Mouse (Mus musculus) CH12.LX (cell line): ENCODE data around the gene Fam198a.

Experiments used
- CTCF ChIP-seq, 2 experiments: IDR thresholded peaks in 1 of 2; conservative IDR thresholded peaks in 1 of 2; 2 replicates each; pipeline ENCODE4 v1.5.1; 2011 to 2012; ENCODE audit warnings: low read depth in 2 of 2, low read length in 2 of 2, improper control_type of control experiment in 1 of 2, inconsistent platforms in 1 of 2, mild to moderate bottlenecking in 1 of 2, moderate library complexity in 1 of 2
- E2F4 ChIP-seq: IDR thresholded peaks from 2 replicates; pipeline ENCODE4 v1.6.1; 2011; ENCODE audit warnings: low read depth, low read length, improper control_type of control experiment; ENCODE audit not compliant: insufficient replicate concordance
- ELF1 ChIP-seq: IDR thresholded peaks from 2 replicates; pipeline ENCODE4 v1.6.1; 2014; ENCODE audit warnings: low read depth, mild to moderate bottlenecking, inconsistent platforms, low read length, improper control_type of control experiment
- EP300 ChIP-seq: IDR thresholded peaks from 2 replicates; pipeline ENCODE4 v1.6.1; 2011; ENCODE audit warnings: low read length, improper control_type of control experiment
- HCFC1 ChIP-seq: IDR thresholded peaks from 2 replicates; pipeline ENCODE4 v1.6.1; 2012; ENCODE audit warnings: low read depth, mild to moderate bottlenecking, inconsistent platforms, low read length, improper control_type of control experiment
- MAX ChIP-seq: IDR thresholded peaks from 2 replicates; pipeline ENCODE4 v1.6.1; 2011; ENCODE audit warnings: low read length, improper control_type of control experiment
- MYC ChIP-seq: IDR thresholded peaks from 2 replicates; pipeline ENCODE4 v1.6.1; 2011; ENCODE audit warnings: low read depth, mild to moderate bottlenecking, improper control_type of control experiment, low read length
- POLR2A ChIP-seq: IDR thresholded peaks from 2 replicates; pipeline ENCODE4 v1.6.1; 2011; ENCODE audit warnings: low read depth, mild to moderate bottlenecking, improper control_type of control experiment, low read length
- POLR2AphosphoS2 ChIP-seq: IDR thresholded peaks from 2 replicates; pipeline ENCODE4 v1.6.1; 2011; ENCODE audit warnings: low read depth, low read length, improper control_type of control experiment
- RAD21 ChIP-seq: IDR thresholded peaks from 2 replicates; pipeline ENCODE4 v1.6.1; 2011; ENCODE audit warnings: low read depth, mild to moderate bottlenecking, low read length, improper control_type of control experiment, moderate library complexity
- RCOR1 ChIP-seq: conservative IDR thresholded peaks from 2 replicates; pipeline ENCODE4 v1.6.1; 2012; ENCODE audit warnings: low read depth, mild to moderate bottlenecking, inconsistent platforms, low read length, improper control_type of control experiment
- TCF12 ChIP-seq: IDR thresholded peaks from 2 replicates; pipeline ENCODE4 v1.6.1; 2014; ENCODE audit warnings: low read depth, mild to moderate bottlenecking, inconsistent platforms, low read length, improper control_type of control experiment

- TF ChIP-seq CTCF (conservative IDR thresholded peaks at IDR 0.05 in 1 of 2, IDR thresholded peaks at IDR 0.05 in 1 of 2; ENCODE audit: low read depth in 2 of 2, low read length in 2 of 2) (no peak), RAD21 (no peak), EP300 (no peak), POLR2A (no peak), MYC (no peak), RCOR1 (no peak), MAX (no peak), TCF12 (no peak), ELF1 (no peak), HCFC1 (no peak), E2F4 (no peak), POLR2AphosphoS2 (no peak)
These were observed 38.0 kb upstream of the Fam198a start for GRCm38 (mm10) chr9:121912786-121913185.
